Mouse (Mus musculus): ENCODE results near the gene Gdf1. TPM values are rescaled to one million over a fixed set of nuclear protein-coding genes. Genes with fewer than 3 reads are reported as not detected.

Gdf1 gene
- polyA plus RNA-seq, 1 experiment from 2014 or later, result 2.3 TPM

DNA sequence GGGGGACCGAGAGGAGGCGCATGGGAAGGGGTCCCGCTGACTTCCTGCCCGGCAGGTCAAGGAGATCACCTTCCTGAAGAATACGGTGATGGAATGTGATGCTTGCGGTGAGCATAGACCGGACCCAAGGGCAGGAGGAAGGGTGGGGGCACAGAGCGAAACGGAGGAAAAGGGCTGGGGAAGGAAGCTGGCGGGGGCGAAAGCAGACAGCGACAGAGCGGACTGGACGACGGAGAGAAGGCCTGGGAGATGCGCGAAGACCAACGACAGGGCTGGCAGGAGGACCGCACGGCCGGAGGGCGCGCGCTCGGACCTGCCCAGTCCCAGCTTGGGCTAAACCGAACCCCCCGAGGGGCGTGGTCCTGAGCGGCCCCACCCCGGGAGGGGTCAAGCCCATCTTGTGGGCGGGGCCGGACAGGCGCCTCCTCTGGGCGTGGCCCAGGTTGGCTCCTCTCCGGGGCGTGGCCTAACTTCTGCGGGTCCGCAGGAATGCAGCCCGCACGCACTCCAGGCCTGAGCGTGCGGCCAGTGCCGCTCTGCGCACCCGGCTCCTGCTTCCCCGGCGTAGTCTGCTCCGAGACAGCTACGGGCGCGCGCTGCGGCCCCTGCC, 44.8 kb downstream of the Gdf1 start:
- Histone ChIP-seq H3K36me3 (no peaks in the 10 kb centered on the region), H3K9me3 (no peaks in the 10 kb centered on the region), H3K4me1 (peaks cover 24% of the 10 kb centered on the region), H3K4me3 (peak overlapping the region; percentile 31), H3K4me2 (replicated peaks) (peak overlapping the region; percentile 59), H3K27me3 (replicated peaks) (peaks cover 84% of the 10 kb centered on the region), H3K27ac (no peak overlapping the region), H3K9ac (0 out of 2 replicates have a peak overlapping the region, but pooled peaks have one; percentile 13)
- WGBS, result under 1% methylated on average over 53 of the region's 53 CpGs
- ATAC-seq (ENCODE audit: low FRiP score, low read depth), result peak; percentile 66

DNA sequence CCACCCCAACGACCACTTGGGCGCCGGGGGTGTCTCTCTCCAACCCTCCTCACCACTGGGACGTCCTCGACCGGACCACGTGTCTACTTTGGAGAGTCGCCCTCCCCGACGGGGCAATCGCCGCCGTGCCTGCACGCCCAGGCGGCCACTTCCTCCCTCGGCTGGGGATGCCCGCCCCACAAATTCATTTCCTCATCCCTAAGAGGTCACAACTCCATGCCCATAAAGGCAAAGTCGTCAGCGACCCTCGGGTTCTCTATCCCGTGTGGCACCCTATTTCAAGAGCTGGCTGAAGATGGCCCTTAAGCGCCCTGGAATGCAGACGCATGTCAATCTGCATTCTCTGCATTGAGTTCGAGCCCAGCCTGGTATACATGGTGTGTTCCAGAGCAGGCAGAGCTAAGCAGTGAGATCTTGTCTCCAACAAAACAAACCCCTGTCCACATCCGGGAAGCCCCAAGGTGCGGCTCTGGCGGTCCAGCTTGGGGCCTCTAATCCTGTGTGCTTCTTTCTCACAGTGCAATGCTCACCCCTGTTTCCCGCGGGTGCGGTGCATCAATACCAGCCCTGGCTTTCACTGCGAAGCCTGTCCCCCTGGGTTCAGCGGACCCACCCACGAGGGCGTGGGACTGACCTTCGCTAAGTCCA, 45.7 kb downstream of the Gdf1 start:
- no peaks in the 10 kb centered on the region for H3K36me3 ChIP-seq
- peaks cover 90% of the 10 kb centered on the region for H3K27me3 ChIP-seq (replicated peaks)
- H3K27ac ChIP-seq, result no peak overlapping the region
- 6% methylated on average over 35 of the region's 35 CpGs for WGBS
- no peak for ATAC-seq (ENCODE audit: low FRiP score, low read depth)
- no peak overlapping the region for H3K9ac ChIP-seq
- no peaks in the 10 kb centered on the region for H3K9me3 ChIP-seq
- 0 out of 2 replicates have a peak overlapping the region, but pooled peaks have one; percentile 59 for H3K4me2 ChIP-seq (replicated peaks)
- H3K4me1 ChIP-seq, result peaks cover 24% of the 10 kb centered on the region
- no peak overlapping the region for H3K4me3 ChIP-seq

DNA sequence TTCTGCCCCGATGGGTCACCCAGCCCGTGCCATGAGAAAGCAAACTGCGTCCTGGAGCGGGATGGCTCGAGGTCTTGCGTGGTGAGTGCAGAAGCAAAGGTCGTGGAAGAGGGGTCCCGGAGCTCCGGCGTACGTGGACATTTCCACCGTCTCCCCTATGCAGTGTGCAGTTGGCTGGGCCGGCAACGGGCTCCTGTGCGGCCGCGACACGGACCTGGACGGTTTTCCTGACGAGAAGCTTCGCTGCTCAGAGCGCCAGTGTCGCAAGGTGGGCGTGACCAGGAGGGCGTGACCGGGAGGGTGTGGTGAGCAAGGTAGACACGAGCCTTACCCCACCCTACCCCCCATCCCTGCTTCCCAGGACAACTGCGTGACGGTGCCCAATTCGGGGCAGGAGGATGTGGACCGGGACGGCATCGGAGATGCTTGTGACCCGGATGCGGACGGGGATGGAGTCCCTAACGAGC, 46.7 kb downstream of the Gdf1 start:
- Histone ChIP-seq H3K4me2 (replicated peaks) (peak overlapping the region; percentile 25; the same call in 1 of the 2 replicates), H3K27me3 (replicated peaks) (peaks cover 90% of the 10 kb centered on the region), H3K4me3 (peak overlapping the region; percentile 15; the same call in 1 of the 2 replicates), H3K4me1 (peaks cover 24% of the 10 kb centered on the region), H3K9me3 (no peaks in the 10 kb centered on the region), H3K36me3 (no peaks in the 10 kb centered on the region), H3K27ac (no peak overlapping the region), H3K9ac (no peak overlapping the region)
- ATAC-seq (ENCODE audit: low FRiP score, low read depth), result no peak
- 9% methylated on average over 37 of the region's 37 CpGs for WGBS

DNA sequence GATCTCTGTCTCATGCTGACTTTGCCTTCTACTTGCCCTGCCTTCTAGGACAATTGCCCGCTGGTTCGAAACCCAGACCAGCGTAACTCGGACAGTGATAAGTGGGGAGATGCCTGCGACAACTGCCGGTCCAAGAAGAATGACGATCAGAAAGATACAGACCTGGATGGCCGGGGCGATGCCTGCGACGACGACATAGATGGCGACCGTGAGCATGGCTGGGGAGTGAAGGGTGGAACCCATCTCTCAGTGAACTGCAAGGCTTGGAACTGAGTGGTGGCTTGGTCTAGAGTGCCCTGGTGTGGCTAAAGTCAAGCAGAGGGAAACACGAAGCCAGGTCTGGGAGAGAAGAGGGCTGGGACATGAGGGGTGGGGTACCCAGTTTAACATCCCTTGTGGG, 47.4 kb downstream of the Gdf1 start:
- H3K9me3 ChIP-seq, result no peaks in the 10 kb centered on the region
- no peak overlapping the region for H3K4me3 ChIP-seq
- peaks cover 24% of the 10 kb centered on the region for H3K4me1 ChIP-seq
- no peak overlapping the region for H3K4me2 ChIP-seq (replicated peaks)
- no peak for ATAC-seq (ENCODE audit: low FRiP score, low read depth)
- no peaks in the 10 kb centered on the region for H3K36me3 ChIP-seq
- no peak overlapping the region for H3K9ac ChIP-seq
- H3K27me3 ChIP-seq (replicated peaks), result peaks cover 87% of the 10 kb centered on the region
- no peak overlapping the region for H3K27ac ChIP-seq
- 14% methylated on average over 15 of the region's 15 CpGs for WGBS

DNA sequence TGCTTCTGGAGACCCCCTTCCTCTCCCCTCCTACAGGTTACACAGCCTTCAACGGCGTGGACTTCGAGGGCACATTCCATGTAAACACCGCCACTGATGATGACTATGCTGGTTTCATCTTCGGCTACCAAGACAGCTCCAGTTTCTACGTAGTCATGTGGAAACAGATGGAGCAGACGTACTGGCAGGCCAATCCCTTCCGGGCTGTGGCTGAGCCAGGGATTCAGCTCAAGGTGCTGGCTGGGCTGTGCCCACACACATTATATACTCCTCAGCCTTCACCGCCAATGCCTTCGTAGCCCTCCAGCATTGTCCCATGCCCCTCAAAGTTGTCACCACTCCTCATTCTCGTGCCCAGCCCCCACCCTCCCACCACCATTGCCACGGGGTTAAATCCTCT, 50.5 kb downstream of the Gdf1 start:
- ATAC-seq (ENCODE audit: low FRiP score, low read depth), result no peak
- Histone ChIP-seq H3K27ac (no peak overlapping the region), H3K36me3 (peaks cover 3% of the 10 kb centered on the region; the same call in 1 of the 2 replicates), H3K27me3 (replicated peaks) (peaks cover 63% of the 10 kb centered on the region), H3K9ac (no peak overlapping the region), H3K9me3 (no peaks in the 10 kb centered on the region), H3K4me3 (no peak overlapping the region), H3K4me1 (peaks cover 6% of the 10 kb centered on the region), H3K4me2 (replicated peaks) (no peak overlapping the region)
- WGBS, result 84% methylated on average over 12 of the region's 12 CpGs

Other genes starting within 250 kb of the Gdf1 start
- 0.33 and 0.50 TPM in 2 replicates for gene Hapln4, start 246.4 kb upstream of the Gdf1 start, polyA plus RNA-seq (2016; fragmentation: Nextera tagmentation; extraction: Ambion mirVana)
- 88.8 and 93.9 TPM in 2 replicates for gene Ncan, start 208.9 kb upstream of the Gdf1 start, polyA plus RNA-seq (2016; fragmentation: Nextera tagmentation; extraction: Ambion mirVana)
- gene Nr2c2ap, start 198.5 kb upstream of the Gdf1 start, polyA plus RNA-seq (2016; fragmentation: Nextera tagmentation; extraction: Ambion mirVana), result 29.2 and 32.0 TPM in 2 replicates
- 16.5 and 17.2 TPM in 2 replicates for gene Rfxank, start 190.7 kb upstream of the Gdf1 start, polyA plus RNA-seq (2016; fragmentation: Nextera tagmentation; extraction: Ambion mirVana)
- gene Borcs8, start 190.3 kb upstream of the Gdf1 start, polyA plus RNA-seq (2016; fragmentation: Nextera tagmentation; extraction: Ambion mirVana), result 44.9 and 49.1 TPM in 2 replicates
- gene Mef2b, start 190.1 kb upstream of the Gdf1 start, polyA plus RNA-seq (2016; fragmentation: Nextera tagmentation; extraction: Ambion mirVana), result 0.29 and 0.38 TPM in 2 replicates
- 55.7 and 58.6 TPM in 2 replicates for gene Tmem161a, start 157.5 kb upstream of the Gdf1 start, polyA plus RNA-seq (2016; fragmentation: Nextera tagmentation; extraction: Ambion mirVana)
- gene Slc25a42, start 117.5 kb upstream of the Gdf1 start, polyA plus RNA-seq (2016; fragmentation: Nextera tagmentation; extraction: Ambion mirVana), result 4.1 and 4.9 TPM in 2 replicates
- 68.0 and 68.2 TPM in 2 replicates for gene Sugp2, start 95.6 kb upstream of the Gdf1 start, polyA plus RNA-seq (2016; fragmentation: Nextera tagmentation; extraction: Ambion mirVana)
- gene Armc6, start 95.4 kb upstream of the Gdf1 start, polyA plus RNA-seq (2016; fragmentation: Nextera tagmentation; extraction: Ambion mirVana), result 56.1 and 59.9 TPM in 2 replicates
- 94.3 and 99.6 TPM in 2 replicates for gene Homer3, start 47.0 kb upstream of the Gdf1 start, polyA plus RNA-seq (2016; fragmentation: Nextera tagmentation; extraction: Ambion mirVana)
- 50.4 and 50.8 TPM in 2 replicates for gene Ddx49, start 27.3 kb upstream of the Gdf1 start, polyA plus RNA-seq (2016; fragmentation: Nextera tagmentation; extraction: Ambion mirVana)
- 266 and 267 TPM in 2 replicates for gene Cope, start 27.3 kb upstream of the Gdf1 start, polyA plus RNA-seq (2016; fragmentation: Nextera tagmentation; extraction: Ambion mirVana)
- gene Cers1, start 14.0 kb upstream of the Gdf1 start, polyA plus RNA-seq (2016; fragmentation: Nextera tagmentation; extraction: Ambion mirVana), result 13.7 and 16.4 TPM in 2 replicates
- gene Upf1, start 23.5 kb downstream of the Gdf1 start, polyA plus RNA-seq (2016; fragmentation: Nextera tagmentation; extraction: Ambion mirVana), result 29.4 and 31.3 TPM in 2 replicates
- gene Comp, start 43.7 kb downstream of the Gdf1 start, polyA plus RNA-seq (2016; fragmentation: Nextera tagmentation; extraction: Ambion mirVana), result 0.42 and 0.68 TPM in 2 replicates
- gene Crtc1, start 109.8 kb downstream of the Gdf1 start, polyA plus RNA-seq (2016; fragmentation: Nextera tagmentation; extraction: Ambion mirVana), result 22.3 and 24.6 TPM in 2 replicates
- 20.4 and 22.5 TPM in 2 replicates for gene Klhl26, start 147.2 kb downstream of the Gdf1 start, polyA plus RNA-seq (2016; fragmentation: Nextera tagmentation; extraction: Ambion mirVana)
- gene Tmem59l, start 157.5 kb downstream of the Gdf1 start, polyA plus RNA-seq (2016; fragmentation: Nextera tagmentation; extraction: Ambion mirVana), result 37.9 and 38.3 TPM in 2 replicates
- 1.9 and 4.5 TPM in 2 replicates for gene Crlf1, start 163.3 kb downstream of the Gdf1 start, polyA plus RNA-seq (2016; fragmentation: Nextera tagmentation; extraction: Ambion mirVana)
- gene Rex1bd, start 176.9 kb downstream of the Gdf1 start, polyA plus RNA-seq (2016; fragmentation: Nextera tagmentation; extraction: Ambion mirVana), result 123 and 135 TPM in 2 replicates
- gene Uba52, start 181.0 kb downstream of the Gdf1 start, polyA plus RNA-seq (2016; fragmentation: Nextera tagmentation; extraction: Ambion mirVana), result 766 and 781 TPM in 2 replicates
- gene Fkbp8, start 197.9 kb downstream of the Gdf1 start, polyA plus RNA-seq (2016; fragmentation: Nextera tagmentation; extraction: Ambion mirVana), result 349 and 353 TPM in 2 replicates
- 45.5 and 50.3 TPM in 2 replicates for gene Kxd1, start 198.1 kb downstream of the Gdf1 start, polyA plus RNA-seq (2016; fragmentation: Nextera tagmentation; extraction: Ambion mirVana)
- 17.8 and 19.5 TPM in 2 replicates for gene Ell, start 209.6 kb downstream of the Gdf1 start, polyA plus RNA-seq (2016; fragmentation: Nextera tagmentation; extraction: Ambion mirVana)